Mouse (Mus musculus): Measurements from ENCODE around the gene Notch1.

DNA sequence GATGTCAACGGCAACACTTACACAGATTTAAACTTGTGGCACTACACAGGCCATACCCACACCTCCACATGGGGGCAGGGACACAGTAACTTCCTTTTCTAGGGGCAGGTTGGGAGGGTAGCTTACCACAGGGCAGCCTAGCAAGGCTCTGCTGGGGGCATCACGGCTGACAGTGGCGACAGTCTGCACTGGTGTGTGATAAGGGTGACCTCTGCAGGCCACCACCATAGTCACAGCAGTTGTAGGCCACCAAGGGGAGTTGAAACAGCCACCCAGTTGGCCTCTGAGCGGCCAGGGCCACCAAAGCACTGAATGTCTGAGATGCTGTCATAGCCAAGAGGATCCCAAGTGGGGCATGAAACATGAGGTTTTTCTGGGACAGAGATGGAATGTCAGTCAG, 49.8 kb upstream of the Notch1 start:
- TF ChIP-seq POLR2A (IDR thresholded peaks at IDR 0.05; ENCODE audit: extremely low read depth, insufficient read depth, low read length), result no peak
- peak; percentile 60 for TF ChIP-seq CTCF (IDR thresholded peaks at IDR 0.05; ENCODE audit: extremely low read depth, insufficient read depth, low read length)

Data from cortical plate, adult 2 months (tissue).